ENCODE assay signal across 8 mouse cellular contexts in genomic region chr14:99046782-99047181, GRCm38 (mm10). TPM values are rescaled to one million over a fixed set of nuclear protein-coding genes. Genes with fewer than 3 reads are reported as not detected.
DNase-seq lines count a peak whose midpoint lies in the region; ATAC-seq and TF ChIP-seq lines count a peak whose summit lies in the region.

No protein-coding gene starts in this region.

- peak overlapping the region; percentile 67 for H3K27ac ChIP-seq in heart, embryonic 12.5 days (ENCODE audit: poor library complexity, severe bottlenecking)
- peak overlapping the region; percentile 93 for H3K27ac ChIP-seq in MEL (ENCODE audit: control insufficient read depth, low read depth, low read length)
- peak overlapping the region; percentile 68; the same call in 1 of the 2 replicates for H3K27ac ChIP-seq in forebrain, embryonic 12.5 days
- peak overlapping the region; percentile 91 for H3K27ac ChIP-seq in limb, embryonic 15.5 days
- 0 out of 2 replicates have a peak overlapping the region, but pooled peaks have one; percentile 87 for H3K27ac ChIP-seq in neural tube, embryonic 15.5 days (replicated peaks)

- peak; percentile 36 to 43 for TF ChIP-seq EP300 in MEL (IDR thresholded peaks at IDR 0.05; ENCODE audit: low read depth in 1 of 2, low read length in 2 of 2)

- H3K4me1 ChIP-seq in heart, embryonic 12.5 days (replicated peaks) = peaks cover 32% of the 10 kb centered on the region
- peaks cover 11 to 27% of the 10 kb centered on the region in 2 experiments for H3K4me1 ChIP-seq in MEL (ENCODE audit: control insufficient read depth in 1 of 2, insufficient read depth in 2 of 2, low read length in 2 of 2)
- H3K4me1 ChIP-seq in forebrain, embryonic 12.5 days = peaks cover 23% of the 10 kb centered on the region
- peaks cover 20% of the 10 kb centered on the region for H3K4me1 ChIP-seq in limb, embryonic 15.5 days
- H3K4me1 ChIP-seq in neural tube, embryonic 15.5 days = peaks cover 25% of the 10 kb centered on the region

- TF ChIP-seq CTCF in MEL (IDR thresholded peaks at IDR 0.05 in 2 of 3, conservative IDR thresholded peaks at IDR 0.05 in 1 of 3; ENCODE audit: control insufficient read depth in 1 of 3, insufficient read depth in 1 of 3, low read depth in 2 of 3, low read length in 3 of 3, poor library complexity in 1 of 3, severe bottlenecking in 1 of 3) = no peak

- H3K27me3 ChIP-seq in heart, embryonic 12.5 days (replicated peaks) = no peaks in the 10 kb centered on the region
- no peaks in the 10 kb centered on the region for H3K27me3 ChIP-seq in MEL (ENCODE audit: control insufficient read depth in 1 of 2, insufficient read depth in 2 of 2, low read length in 2 of 2)
- no peaks in the 10 kb centered on the region for H3K27me3 ChIP-seq in forebrain, embryonic 12.5 days
- H3K27me3 ChIP-seq in limb, embryonic 15.5 days = no peaks in the 10 kb centered on the region
- no peaks in the 10 kb centered on the region for H3K27me3 ChIP-seq in neural tube, embryonic 15.5 days (replicated peaks)

- H3K9me3 ChIP-seq in heart, embryonic 12.5 days (replicated peaks) = no peaks in the 10 kb centered on the region
- H3K9me3 ChIP-seq in MEL (replicated peaks; ENCODE audit: insufficient read depth, low read length) = no peaks in the 10 kb centered on the region
- no peaks in the 10 kb centered on the region for H3K9me3 ChIP-seq in forebrain, embryonic 12.5 days
- H3K9me3 ChIP-seq in limb, embryonic 15.5 days = no peaks in the 10 kb centered on the region
- no peaks in the 10 kb centered on the region for H3K9me3 ChIP-seq in neural tube, embryonic 15.5 days (replicated peaks)

- peak overlapping the region; percentile 83 for H3K9ac ChIP-seq in heart, embryonic 12.5 days
- H3K9ac ChIP-seq in MEL (ENCODE audit: control insufficient read depth, low read depth, low read length, poor library complexity, severe bottlenecking) = peak overlapping the region; percentile 91
- H3K9ac ChIP-seq in forebrain, embryonic 12.5 days = peak overlapping the region; percentile 80
- H3K9ac ChIP-seq in limb, embryonic 15.5 days = peak overlapping the region; percentile 52
- peak overlapping the region; percentile 93 for H3K9ac ChIP-seq in neural tube, embryonic 15.5 days (replicated peaks)

- no peak for ATAC-seq in heart, embryonic 12.5 days (ENCODE audit: insufficient number of reproducible peaks, low FRiP score)
- ATAC-seq in forebrain, embryonic 12.5 days (ENCODE audit: low FRiP score) = no peak; the same call in 1 of the 2 replicates
- ATAC-seq in limb, embryonic 15.5 days (ENCODE audit: insufficient number of reproducible peaks, low FRiP score, low TSS enrichment, low read depth) = no peak
- no peak; the same call in 1 of the 2 replicates for ATAC-seq in neural tube, embryonic 15.5 days (ENCODE audit: low FRiP score)

- H3K36me3 ChIP-seq in heart, embryonic 12.5 days = peaks cover 13% of the 10 kb centered on the region
- peaks cover 14 to 34% of the 10 kb centered on the region in 2 experiments for H3K36me3 ChIP-seq in MEL (ENCODE audit: control insufficient read depth in 1 of 2, insufficient read depth in 2 of 2, low read length in 2 of 2)
- H3K36me3 ChIP-seq in forebrain, embryonic 12.5 days (replicated peaks) = no peaks in the 10 kb centered on the region; the same call in 1 of the 2 replicates
- peaks cover 7% of the 10 kb centered on the region for H3K36me3 ChIP-seq in limb, embryonic 15.5 days
- H3K36me3 ChIP-seq in neural tube, embryonic 15.5 days = no peaks in the 10 kb centered on the region

- no peak for DNase-seq in heart, postnatal 4 days
- DNase-seq in MEL (ENCODE audit: low read depth, low spot score) = peak; percentile 89
- no peak for DNase-seq in retina, embryonic 14.5 days (ENCODE audit: low spot score)
- DNase-seq in gastrocnemius, postnatal 10 days = no peak

- TF ChIP-seq POLR2A in MEL (IDR thresholded peaks at IDR 0.05; ENCODE audit: control insufficient read depth in 1 of 2, insufficient read depth in 1 of 2, low read depth in 1 of 2, low read length in 2 of 2, poor library complexity in 1 of 2) = peak in 1 of 2 experiments; percentile 6; a peak in 1 of 4 replicates

- peak overlapping the region; percentile 89 for H3K4me3 ChIP-seq in heart, embryonic 12.5 days
- peak overlapping the region; percentile 94 to 97 for H3K4me3 ChIP-seq in MEL (ENCODE audit: control insufficient read depth in 1 of 2, insufficient read depth in 1 of 2, low read depth in 2 of 2, low read length in 2 of 2)
- H3K4me3 ChIP-seq in forebrain, embryonic 12.5 days (replicated peaks) = peak overlapping the region; percentile 87
- H3K4me3 ChIP-seq in limb, embryonic 15.5 days = peak overlapping the region; percentile 98
- peak overlapping the region; percentile 98 for H3K4me3 ChIP-seq in neural tube, embryonic 15.5 days (replicated peaks)

- peak overlapping the region; percentile 84 for H3K4me2 ChIP-seq in heart, embryonic 12.5 days
- H3K4me2 ChIP-seq in forebrain, embryonic 12.5 days = peak overlapping the region; percentile 65
- H3K4me2 ChIP-seq in limb, embryonic 15.5 days = peak overlapping the region; percentile 63
- H3K4me2 ChIP-seq in neural tube, embryonic 15.5 days = peak overlapping the region; percentile 77

- under 1% methylated on average over 15 of the region's 15 CpGs for WGBS in heart, embryonic 12.5 days
- WGBS in forebrain, embryonic 12.5 days = 1% methylated on average over 15 of the region's 15 CpGs
- WGBS in limb, embryonic 15.5 days = under 1% methylated on average over 15 of the region's 15 CpGs
- WGBS in neural tube, embryonic 15.5 days = under 1% methylated on average over 15 of the region's 15 CpGs

- no peak for TF ChIP-seq RAD21 in MEL (IDR thresholded peaks at IDR 0.05; ENCODE audit: low read depth, low read length)

- peaks cover 58% of the 10 kb centered on the region for H3K79me2 ChIP-seq in MEL (ENCODE audit: control insufficient read depth, insufficient read depth, low read length, poor library complexity)

RNA-seq across cellular contexts. Expression of gene Bora, which starts 0.8 kb away (rescaled TPM):
- 47.0 and 48.5 TPM in 2 replicates for polyA plus RNA-seq in heart, embryonic 12.5 days (2016; fragmentation: Nextera tagmentation; extraction: Ambion mirVana)
- total RNA-seq in heart, postnatal 4 days (2021) = 10 to 100 TPM; 11.7 to 14.6 TPM
- total RNA-seq in MEL (2012; rRNA removed) = 32.6 and 35.8 TPM in 2 replicates
- polyA plus RNA-seq in MEL (2012; ENCODE audit: insufficient read depth in 1 of 2, insufficient read length in 2 of 2, low read depth in 1 of 2, low replicate concordance in 2 of 2, missing spikeins in 1 of 2) = 10 to 100 TPM; 44.9 to 71.2 TPM
- 68.0 and 77.7 TPM in 2 replicates for polyA plus RNA-seq in forebrain, embryonic 12.5 days (2016; fragmentation: Nextera tagmentation; extraction: Ambion mirVana)
- polyA plus RNA-seq in limb, embryonic 15.5 days (2015; fragmentation: Nextera tagmentation; extraction: Ambion mirVana) = 45.1 and 46.4 TPM in 2 replicates
- 14.0 and 22.5 TPM in 2 replicates for polyA plus RNA-seq in neural tube, embryonic 15.5 days (2015; fragmentation: Nextera tagmentation; extraction: Ambion mirVana)
- total RNA-seq in gastrocnemius, postnatal 10 days (2021) = 1 to 10 TPM; 3.6 to 4.4 TPM

RNA-seq across cellular contexts. Expression of gene Mzt1, which starts 0.8 kb away (rescaled TPM):
- 104 and 105 TPM in 2 replicates for polyA plus RNA-seq in heart, embryonic 12.5 days (2016; fragmentation: Nextera tagmentation; extraction: Ambion mirVana)
- 10 to 100 TPM; 43.5 to 48.8 TPM for total RNA-seq in heart, postnatal 4 days (2021)
- 16.4 and 17.5 TPM in 2 replicates for total RNA-seq in MEL (2012; rRNA removed)
- 10 to 100 TPM in 1 of 2 experiments, not detected in 1; 42.3 TPM for polyA plus RNA-seq in MEL (2012; ENCODE audit: insufficient read depth in 1 of 2, insufficient read length in 2 of 2, low read depth in 1 of 2, low replicate concordance in 2 of 2, missing spikeins in 1 of 2)
- polyA plus RNA-seq in forebrain, embryonic 12.5 days (2016; fragmentation: Nextera tagmentation; extraction: Ambion mirVana) = 142 and 143 TPM in 2 replicates
- 64.7 and 70.1 TPM in 2 replicates for polyA plus RNA-seq in limb, embryonic 15.5 days (2015; fragmentation: Nextera tagmentation; extraction: Ambion mirVana)
- 92.8 and 94.8 TPM in 2 replicates for polyA plus RNA-seq in neural tube, embryonic 15.5 days (2015; fragmentation: Nextera tagmentation; extraction: Ambion mirVana)
- 10 to 100 TPM; 22.5 to 26.6 TPM for total RNA-seq in gastrocnemius, postnatal 10 days (2021)

RNA-seq across cellular contexts. Expression of gene Pibf1, which starts 52.4 kb away (rescaled TPM):
- polyA plus RNA-seq in heart, embryonic 12.5 days (2016; fragmentation: Nextera tagmentation; extraction: Ambion mirVana) = 17.6 and 17.9 TPM in 2 replicates
- total RNA-seq in heart, postnatal 4 days (2021) = 1 to 10 TPM; 8.5 to 9.3 TPM
- 11.0 and 11.3 TPM in 2 replicates for total RNA-seq in MEL (2012; rRNA removed)
- polyA plus RNA-seq in MEL (2012; ENCODE audit: insufficient read depth in 1 of 2, insufficient read length in 2 of 2, low read depth in 1 of 2, low replicate concordance in 2 of 2, missing spikeins in 1 of 2) = 1 to 10 TPM in 1 of 2 experiments, not detected in 1; 8.4 TPM
- polyA plus RNA-seq in forebrain, embryonic 12.5 days (2016; fragmentation: Nextera tagmentation; extraction: Ambion mirVana) = 24.1 and 24.7 TPM in 2 replicates
- polyA plus RNA-seq in limb, embryonic 15.5 days (2015; fragmentation: Nextera tagmentation; extraction: Ambion mirVana) = 15.9 and 16.0 TPM in 2 replicates
- polyA plus RNA-seq in neural tube, embryonic 15.5 days (2015; fragmentation: Nextera tagmentation; extraction: Ambion mirVana) = 17.6 and 18.0 TPM in 2 replicates
- 10 to 100 TPM; 10.0 to 13.1 TPM for total RNA-seq in gastrocnemius, postnatal 10 days (2021)

RNA-seq across cellular contexts. Expression of gene Rpl36a-ps1, which starts 52.7 kb away (rescaled TPM):
- 0.87 and 1.1 TPM in 2 replicates for polyA plus RNA-seq in heart, embryonic 12.5 days (2016; fragmentation: Nextera tagmentation; extraction: Ambion mirVana)
- total RNA-seq in heart, postnatal 4 days (2021) = 1 to 10 TPM; 2.0 to 8.7 TPM
- total RNA-seq in MEL (2012; rRNA removed) = 77.1 and 157 TPM in 2 replicates
- polyA plus RNA-seq in MEL (2012; ENCODE audit: insufficient read depth in 1 of 2, insufficient read length in 2 of 2, low read depth in 1 of 2, low replicate concordance in 2 of 2, missing spikeins in 1 of 2) = 1 to 10 TPM in 1 of 2 experiments, not detected in 1; 7.4 TPM
- 2.2 and 3.3 TPM in 2 replicates for polyA plus RNA-seq in forebrain, embryonic 12.5 days (2016; fragmentation: Nextera tagmentation; extraction: Ambion mirVana)
- 0.63 and 0.82 TPM in 2 replicates for polyA plus RNA-seq in limb, embryonic 15.5 days (2015; fragmentation: Nextera tagmentation; extraction: Ambion mirVana)
- polyA plus RNA-seq in neural tube, embryonic 15.5 days (2015; fragmentation: Nextera tagmentation; extraction: Ambion mirVana) = 0.64 TPM in 1 of 2 replicates, not detected in the other
- 1 to 10 TPM; 1.2 to 6.3 TPM for total RNA-seq in gastrocnemius, postnatal 10 days (2021)

RNA-seq across cellular contexts. Expression of gene Dis3, which starts 52.8 kb away (rescaled TPM):
- 30.1 and 33.5 TPM in 2 replicates for polyA plus RNA-seq in heart, embryonic 12.5 days (2016; fragmentation: Nextera tagmentation; extraction: Ambion mirVana)
- 10 to 100 TPM; 25.9 to 27.4 TPM for total RNA-seq in heart, postnatal 4 days (2021)
- 42.2 and 43.5 TPM in 2 replicates for total RNA-seq in MEL (2012; rRNA removed)
- 100 to 1,000 TPM in 1 of 2 experiments, 10 to 100 TPM in 1; 79.6 to 159 TPM for polyA plus RNA-seq in MEL (2012; ENCODE audit: insufficient read depth in 1 of 2, insufficient read length in 2 of 2, low read depth in 1 of 2, low replicate concordance in 2 of 2, missing spikeins in 1 of 2)
- 43.9 and 47.6 TPM in 2 replicates for polyA plus RNA-seq in forebrain, embryonic 12.5 days (2016; fragmentation: Nextera tagmentation; extraction: Ambion mirVana)
- 24.7 and 29.8 TPM in 2 replicates for polyA plus RNA-seq in limb, embryonic 15.5 days (2015; fragmentation: Nextera tagmentation; extraction: Ambion mirVana)
- polyA plus RNA-seq in neural tube, embryonic 15.5 days (2015; fragmentation: Nextera tagmentation; extraction: Ambion mirVana) = 17.5 and 20.4 TPM in 2 replicates
- total RNA-seq in gastrocnemius, postnatal 10 days (2021) = 10 to 100 TPM; 17.7 to 20.0 TPM
